Mouse (Mus musculus): ENCODE measurements around the gene Acsm1.

Acsm1 gene

DNA sequence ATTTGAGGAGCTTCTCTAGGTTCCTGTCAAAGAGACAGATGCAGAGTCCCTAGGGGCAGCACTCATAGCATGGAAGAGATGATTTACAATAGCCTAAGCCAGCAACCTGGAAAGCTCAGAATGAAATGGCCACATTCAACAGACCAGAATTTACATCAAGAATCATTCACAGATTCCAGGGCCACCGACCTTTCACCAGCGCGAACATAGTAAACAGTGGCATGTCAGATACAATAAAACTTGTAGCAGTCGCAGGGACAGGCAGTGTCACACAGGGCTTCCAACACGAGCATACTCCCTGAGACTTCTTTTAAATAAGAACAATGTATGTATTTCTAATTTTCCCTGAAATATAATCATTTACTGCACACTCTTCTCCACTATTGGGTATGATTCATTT, 63.6 kb downstream of the Acsm1 start:
- DNase-seq (ENCODE audit: low spot score in 2 of 2), result no peak

GRCm38 (mm10) chr7:119670925-119671324, 64.1 kb downstream of the Acsm1 start:
- DNase-seq (ENCODE audit: low spot score in 2 of 2), result no peak

GRCm38 (mm10) chr7:119673465-119673864, 66.6 kb downstream of the Acsm1 start:
- DNase-seq (ENCODE audit: low spot score in 2 of 2), result no peak

- DNase-seq (ENCODE audit: low spot score in 2 of 2), result no peak
Measured at GRCm38 (mm10) chr7:119680107-119680506, 73.3 kb downstream of the Acsm1 start.

DNA sequence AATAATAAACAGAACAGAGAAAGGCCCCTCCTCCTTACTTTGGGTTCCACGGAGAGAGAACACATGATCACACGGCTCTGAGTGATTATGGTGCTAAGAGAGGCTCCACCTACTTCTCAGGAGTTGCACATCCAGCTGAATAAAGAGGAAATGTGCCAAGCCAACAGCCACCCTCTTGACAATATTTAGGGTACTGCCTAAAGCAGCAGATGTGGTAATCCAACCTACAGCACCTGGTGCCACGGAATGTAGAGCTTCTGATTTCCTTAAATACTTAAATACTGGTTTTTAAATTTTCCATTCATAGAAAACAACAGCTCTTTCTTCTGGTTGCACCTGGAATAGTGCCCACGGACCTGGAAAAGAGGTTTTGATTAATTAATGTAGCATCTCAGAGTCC, 75.9 kb downstream of the Acsm1 start:
- DNase-seq (ENCODE audit: low spot score in 2 of 2), result no peak

DNA sequence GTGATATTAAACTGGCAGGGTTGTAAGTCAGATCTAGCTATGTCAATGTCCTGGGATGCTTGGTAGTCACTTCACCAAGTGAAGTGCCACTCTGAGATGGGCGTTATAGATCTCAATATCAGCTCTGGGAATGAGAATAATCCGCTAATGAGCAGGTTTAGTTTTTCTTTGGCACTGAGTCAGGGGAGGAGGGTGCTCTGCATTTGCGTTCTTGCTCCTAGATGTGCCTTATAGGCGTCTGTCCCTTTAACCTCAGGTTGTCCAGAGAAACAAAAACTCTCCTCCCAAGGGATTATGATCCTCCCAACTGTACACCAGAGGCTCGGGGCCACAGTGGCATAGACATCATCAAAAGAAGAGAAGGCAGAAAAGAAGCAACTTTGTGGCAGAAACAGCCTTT, 82.9 kb downstream of the Acsm1 start, which contains the start of gene Acsm4:
Acsm4 (plus strand) TSS at position 301 of the 400 bp plus-strand sequence.
- no peak for DNase-seq (ENCODE audit: low spot score in 2 of 2)

DNA sequence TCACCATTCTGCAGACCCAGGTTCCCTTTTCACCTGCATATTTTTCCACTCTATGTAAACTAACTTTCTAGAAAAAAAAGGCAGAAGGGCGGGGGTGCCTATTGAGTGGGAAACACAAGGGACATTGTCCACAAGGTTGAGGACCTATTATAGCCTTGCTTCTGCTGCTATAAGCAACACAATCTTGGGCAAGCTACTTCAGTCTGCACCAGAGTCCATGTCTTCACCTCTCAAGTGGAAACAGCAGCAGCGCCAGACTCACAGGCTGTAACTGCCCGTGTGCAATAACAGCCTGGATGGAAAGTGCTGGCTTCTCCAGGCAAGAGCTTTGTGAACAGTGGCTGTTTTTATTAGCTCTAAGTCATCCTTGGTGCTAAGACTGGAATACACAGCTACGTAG, 85.5 kb downstream of the Acsm1 start:
- no peak for DNase-seq (ENCODE audit: low spot score in 2 of 2)

GRCm38 (mm10) chr7:119694926-119695325, 88.1 kb downstream of the Acsm1 start:
- DNase-seq (ENCODE audit: low spot score in 2 of 2), result no peak
